ENCODE assay signal across 8 mouse cellular contexts in genomic region chr16:62786621-62787331, GRCm38 (mm10). TPM values are rescaled to one million over a fixed set of nuclear protein-coding genes. Genes with fewer than 3 reads are reported as not detected.
DNase-seq lines count a peak whose midpoint lies in the region; ATAC-seq and TF ChIP-seq lines count a peak whose summit lies in the region.

Gene Nsun3, minus strand, starts transcription at chr16:62786818.

- peak; percentile 90 for TF ChIP-seq POLR2A in bone marrow, adult 2 months (IDR thresholded peaks at IDR 0.05; ENCODE audit: borderline replicate concordance, control insufficient read depth, low read depth, low read length)
- peak; percentile 95; the same call in 1 of the 2 replicates for TF ChIP-seq POLR2A in limb, embryonic 14.5 days (IDR thresholded peaks at IDR 0.05; ENCODE audit: borderline replicate concordance, extremely low read depth, insufficient read depth, insufficient read length)

- H3K27me3 ChIP-seq in embryonic facial prominence, embryonic 15.5 days: no peaks in the 10 kb centered on the region
- H3K27me3 ChIP-seq in limb, embryonic 14.5 days (ENCODE audit: control insufficient read depth, insufficient read depth, low read length): no peaks in the 10 kb centered on the region
- H3K27me3 ChIP-seq in midbrain, postnatal 0 days (ENCODE audit: insufficient read depth, low read length): no peaks in the 10 kb centered on the region

- H3K9me3 ChIP-seq in embryonic facial prominence, embryonic 15.5 days (replicated peaks): no peaks in the 10 kb centered on the region
- H3K9me3 ChIP-seq in limb, embryonic 14.5 days (ENCODE audit: control insufficient read depth, low read length): no peaks in the 10 kb centered on the region
- H3K9me3 ChIP-seq in midbrain, postnatal 0 days (ENCODE audit: low read length): no peaks in the 10 kb centered on the region

- WGBS in bone marrow, adult 2 months: under 1% methylated on average over 41 of the region's 41 CpGs
- WGBS in embryonic facial prominence, embryonic 15.5 days: 2% methylated on average over 41 of the region's 41 CpGs
- WGBS in limb, embryonic 14.5 days: 2% methylated on average over 41 of the region's 41 CpGs
- 2% methylated on average over 41 of the region's 41 CpGs for WGBS in midbrain, postnatal 0 days

- H3K27ac ChIP-seq in bone marrow, adult 2 months (ENCODE audit: control insufficient read depth, insufficient read depth, low read depth, low read length, poor library complexity): peak within 1 kb of the TSS; percentile 99
- peak within 1 kb of the TSS; percentile 94 for H3K27ac ChIP-seq in embryonic facial prominence, embryonic 15.5 days (replicated peaks)
- H3K27ac ChIP-seq in limb, embryonic 14.5 days (replicated peaks; ENCODE audit: low read depth, low read length): peak within 1 kb of the TSS; percentile 77
- H3K27ac ChIP-seq in midbrain, postnatal 0 days (ENCODE audit: low read depth, low read length): peak within 1 kb of the TSS; percentile 86

- TF ChIP-seq CTCF in bone marrow, adult 2 months (IDR thresholded peaks at IDR 0.05; ENCODE audit: control insufficient read depth, insufficient read depth, low read length): no peak
- TF ChIP-seq CTCF in midbrain, postnatal 0 days (IDR thresholded peaks at IDR 0.05): peak; percentile 17; the same call in 1 of the 2 replicates

- H3K4me2 ChIP-seq in embryonic facial prominence, embryonic 15.5 days (replicated peaks): peak within 1 kb of the TSS; percentile 69
- H3K4me2 ChIP-seq in limb, embryonic 14.5 days (replicated peaks; ENCODE audit: low read depth, low read length, severe bottlenecking): peak within 1 kb of the TSS; percentile 71
- peak within 1 kb of the TSS; percentile 60 for H3K4me2 ChIP-seq in midbrain, postnatal 0 days (ENCODE audit: low read depth, low read length, poor library complexity, severe bottlenecking)

- DNase-seq in 416B (ENCODE audit: low read depth): peak; percentile 99
- peak; percentile 95 for DNase-seq in heart, adult 8-10 months (ENCODE audit: low spot score)
- DNase-seq in kidney, adult 9 months: peak; percentile 96
- DNase-seq in limb, embryonic 14.5 days (ENCODE audit: low spot score): peak; percentile 96
- DNase-seq in midbrain, postnatal 0 days (ENCODE audit: low spot score): peak; percentile 98
- peak; percentile 73 to 84 for DNase-seq in spleen, postnatal 14 days (ENCODE audit: low spot score in 2 of 2)

- H3K4me1 ChIP-seq in bone marrow, adult 2 months (ENCODE audit: control insufficient read depth, insufficient read depth, low read length): no peaks in the 10 kb centered on the region; the same call in 1 of the 2 replicates
- H3K4me1 ChIP-seq in embryonic facial prominence, embryonic 15.5 days: peaks cover 13% of the 10 kb centered on the region
- peaks cover 4% of the 10 kb centered on the region; the same call in 1 of the 2 replicates for H3K4me1 ChIP-seq in limb, embryonic 14.5 days (ENCODE audit: control insufficient read depth, insufficient read depth, low read length)
- H3K4me1 ChIP-seq in midbrain, postnatal 0 days (ENCODE audit: insufficient read depth, low read length): peaks cover 3% of the 10 kb centered on the region; the same call in 1 of the 2 replicates

- no peaks in the 10 kb centered on the region for H3K36me3 ChIP-seq in embryonic facial prominence, embryonic 15.5 days
- H3K36me3 ChIP-seq in limb, embryonic 14.5 days (ENCODE audit: control insufficient read depth, insufficient read depth, low read length): no peaks in the 10 kb centered on the region; the same call in 1 of the 2 replicates
- H3K36me3 ChIP-seq in midbrain, postnatal 0 days (ENCODE audit: insufficient read depth, low read length): no peaks in the 10 kb centered on the region

- peak within 1 kb of the TSS; percentile 64 for H3K9ac ChIP-seq in embryonic facial prominence, embryonic 15.5 days
- H3K9ac ChIP-seq in limb, embryonic 14.5 days (ENCODE audit: low read depth, low read length, severe bottlenecking): peak within 1 kb of the TSS; percentile 73
- H3K9ac ChIP-seq in midbrain, postnatal 0 days (replicated peaks; ENCODE audit: low read length, poor library complexity, severe bottlenecking): peak within 1 kb of the TSS; percentile 77

- H3K4me3 ChIP-seq in bone marrow, adult 2 months (replicated peaks; ENCODE audit: control insufficient read depth, low read depth, low read length): peak within 1 kb of the TSS; percentile 99
- peak within 1 kb of the TSS; percentile 81 for H3K4me3 ChIP-seq in embryonic facial prominence, embryonic 15.5 days (replicated peaks)
- H3K4me3 ChIP-seq in limb, embryonic 14.5 days (replicated peaks; ENCODE audit: low read length): peak within 1 kb of the TSS; percentile 71
- peak within 1 kb of the TSS; percentile 78 for H3K4me3 ChIP-seq in midbrain, postnatal 0 days (ENCODE audit: low read depth, low read length)

- ATAC-seq in embryonic facial prominence, embryonic 15.5 days (ENCODE audit: insufficient number of reproducible peaks, low FRiP score, low TSS enrichment, low read depth): peak; percentile 96
- ATAC-seq in limb, embryonic 14.5 days (ENCODE audit: low FRiP score, low read depth): peak; percentile 97
- peak; percentile 97 for ATAC-seq in midbrain, postnatal 0 days (ENCODE audit: low FRiP score)

RNA-seq across cellular contexts. Expression of gene Nsun3, which starts in this region (rescaled TPM):
- 3.5 and 11.3 TPM in 2 replicates for polyA plus RNA-seq in bone marrow, adult 2 months (2011; ENCODE audit: insufficient read depth, insufficient read length, low replicate concordance, missing spikeins)
- polyA plus RNA-seq in embryonic facial prominence, embryonic 15.5 days (2015; fragmentation: Nextera tagmentation; extraction: Ambion mirVana): 8.5 and 10.9 TPM in 2 replicates
- total RNA-seq in heart, adult 8-10 months (2022): 1 to 10 TPM; 6.3 to 9.6 (median 6.7) TPM
- polyA plus RNA-seq in limb, embryonic 14.5 days (2012; rRNA removed): 7.2 and 7.8 TPM in 2 replicates
- polyA plus RNA-seq in limb, embryonic 14.5 days (2014; fragmentation: Nextera tagmentation; extraction: Ambion mirVana): 8.1 and 9.9 TPM in 2 replicates
- 10.0 and 20.2 TPM in 2 replicates for total RNA-seq in midbrain, postnatal 0 days (2014; rRNA removed)
- polyA plus RNA-seq in midbrain, postnatal 0 days (2015; fragmentation: Nextera tagmentation; extraction: Ambion mirVana): 10.1 and 10.5 TPM in 2 replicates

Comparison
In these comparisons a context has a peak if more than half of its experiments do, and no peak if none do; other contexts are left out.
1. Peak in every context shown above with its lines: DNase-seq, ATAC-seq, H3K4me3 ChIP-seq and H3K27ac ChIP-seq.